Mouse (Mus musculus) B cell, adult (primary cell): Measurements from ENCODE around the gene Pgrmc2. TPM values are rescaled to one million over a fixed set of nuclear protein-coding genes. Genes with fewer than 3 reads are reported as not detected.

ENCODE experiments used
- total RNA-seq: library from RNA; stranded (reverse); gene quantifications from 4 replicates; pipeline ENCODE4 v1.2.4, GENCODE M21; 2023; ENCODE audit not compliant: inconsistent age

Gene Pgrmc2
- 17.7 to 22.0 TPM (median 19.4 TPM) in 4 replicates for total RNA-seq

DNA sequence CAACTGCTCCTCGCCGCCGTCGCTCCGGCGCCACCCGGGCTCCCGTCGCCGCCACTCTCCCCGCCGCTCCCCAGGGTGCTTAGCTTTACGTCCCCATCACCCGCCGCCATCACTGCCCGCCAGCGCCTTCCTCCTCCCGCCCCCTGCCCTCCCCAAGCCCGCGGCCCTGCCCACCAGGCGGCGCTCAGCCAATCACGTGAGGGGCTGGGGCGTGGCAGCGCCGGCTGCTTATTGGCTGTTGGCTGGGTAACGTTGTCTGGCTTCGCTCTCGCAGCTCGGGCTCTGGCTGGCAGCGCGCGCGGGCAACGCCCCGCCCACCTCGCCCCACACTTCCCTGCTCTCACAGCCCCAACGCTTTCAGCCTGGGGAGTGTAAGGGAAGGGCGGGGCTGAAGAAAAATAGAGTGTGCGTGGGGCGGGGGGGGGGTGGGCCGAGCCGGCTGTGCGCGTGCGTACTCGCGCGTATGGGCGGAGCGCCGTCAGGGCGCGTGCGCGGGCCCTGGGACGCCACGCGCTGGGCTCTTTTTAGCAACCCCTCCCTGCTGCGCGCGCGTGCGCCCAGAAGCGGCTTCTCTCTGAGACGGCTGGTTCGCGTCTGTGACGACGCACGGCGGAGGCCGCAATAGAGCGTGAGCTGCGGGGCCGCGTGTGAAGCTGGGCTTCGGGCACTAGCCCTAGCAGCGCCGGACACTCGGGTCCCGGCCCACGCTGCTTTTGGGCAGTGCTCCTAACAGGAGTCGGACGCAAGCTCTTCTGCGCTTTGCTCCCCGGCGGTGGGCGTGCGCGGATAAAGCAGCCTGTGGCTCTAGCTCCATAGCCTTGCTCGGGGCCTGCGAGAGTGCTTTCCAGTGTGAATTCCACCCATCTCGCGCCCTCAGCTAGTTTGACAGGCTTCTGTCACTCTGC is at the start of gene Pgrmc2:
TSS of gene Pgrmc2 (minus strand) at position 162 of the 905 bp plus-strand sequence.

Other genes starting within 250 kb of the Pgrmc2 start
- gene Mfsd8, start 236.2 kb downstream of the Pgrmc2 start, total RNA-seq: 13.6 to 15.6 TPM (median 14.7 TPM) in 4 replicates
- gene Abhd18, start 236.1 kb downstream of the Pgrmc2 start, total RNA-seq: 7.8 to 9.9 TPM (median 8.5 TPM) in 4 replicates
- gene 1700034I23Rik, start 180.5 kb downstream of the Pgrmc2 start, total RNA-seq: not detected in 4 replicates
- 14.8 to 21.9 TPM (median 18.0 TPM) in 4 replicates for gene Larp1b, start 133.2 kb downstream of the Pgrmc2 start, total RNA-seq